In genomic region chr3:54756058-54756457, GRCm38 (mm10) we compare ENCODE assay signal across 8 mouse cellular contexts. TPM values are rescaled to one million over a fixed set of nuclear protein-coding genes. Genes with fewer than 3 reads are reported as not detected.
DNase-seq lines count a peak whose midpoint lies in the region; ATAC-seq lines count a peak whose summit lies in the region.

No protein-coding gene starts in this region.

- H3K4me3 ChIP-seq in forebrain, embryonic 10.5 days: peak overlapping the region; percentile 72
- H3K4me3 ChIP-seq in hindbrain, embryonic 16.5 days (ENCODE audit: low read length): peak overlapping the region; percentile 52
- H3K4me3 ChIP-seq in limb, embryonic 11.5 days (ENCODE audit: low read depth, low read length): peak overlapping the region; percentile 59
- H3K4me3 ChIP-seq in midbrain, embryonic 14.5 days (replicated peaks; ENCODE audit: low read depth, low read length): peak overlapping the region; percentile 57

- no peaks in the 10 kb centered on the region for H3K9me3 ChIP-seq in forebrain, embryonic 10.5 days
- no peaks in the 10 kb centered on the region for H3K9me3 ChIP-seq in hindbrain, embryonic 16.5 days (ENCODE audit: control insufficient read depth, low read length)
- H3K9me3 ChIP-seq in limb, embryonic 11.5 days (ENCODE audit: control insufficient read depth, low read length): no peaks in the 10 kb centered on the region
- no peaks in the 10 kb centered on the region for H3K9me3 ChIP-seq in midbrain, embryonic 14.5 days (ENCODE audit: control insufficient read depth, low read length)

- H3K36me3 ChIP-seq in forebrain, embryonic 10.5 days (replicated peaks): peaks cover 6% of the 10 kb centered on the region
- no peaks in the 10 kb centered on the region for H3K36me3 ChIP-seq in hindbrain, embryonic 16.5 days (ENCODE audit: control insufficient read depth, insufficient read depth, low read length)
- no peaks in the 10 kb centered on the region for H3K36me3 ChIP-seq in limb, embryonic 11.5 days (ENCODE audit: control insufficient read depth, insufficient read depth, low read length)
- H3K36me3 ChIP-seq in midbrain, embryonic 14.5 days (ENCODE audit: control insufficient read depth, insufficient read depth, low read length): peaks cover 5% of the 10 kb centered on the region

- WGBS in forebrain, embryonic 10.5 days: 2% methylated on average over 11 of the region's 11 CpGs
- WGBS in hindbrain, embryonic 16.5 days: 3% methylated on average over 11 of the region's 11 CpGs
- WGBS in limb, embryonic 11.5 days: under 1% methylated on average over 11 of the region's 11 CpGs
- 1% methylated on average over 11 of the region's 11 CpGs for WGBS in midbrain, embryonic 14.5 days

- no peak overlapping the region for H3K27ac ChIP-seq in forebrain, embryonic 10.5 days
- H3K27ac ChIP-seq in hindbrain, embryonic 16.5 days (ENCODE audit: low read depth, low read length): no peak overlapping the region
- no peak overlapping the region for H3K27ac ChIP-seq in limb, embryonic 11.5 days (replicated peaks; ENCODE audit: low read depth, low read length)
- H3K27ac ChIP-seq in midbrain, embryonic 14.5 days (replicated peaks; ENCODE audit: low read depth, low read length): no peak overlapping the region

- H3K9ac ChIP-seq in hindbrain, embryonic 16.5 days (ENCODE audit: low read depth, low read length): peak overlapping the region; percentile 86
- no peak overlapping the region for H3K9ac ChIP-seq in limb, embryonic 11.5 days (ENCODE audit: low read length)
- H3K9ac ChIP-seq in midbrain, embryonic 14.5 days (replicated peaks; ENCODE audit: low read length): peak overlapping the region; percentile 67; the same call in 1 of the 2 replicates

- H3K27me3 ChIP-seq in forebrain, embryonic 10.5 days (ENCODE audit: poor library complexity, severe bottlenecking): peaks cover 49% of the 10 kb centered on the region
- no peaks in the 10 kb centered on the region for H3K27me3 ChIP-seq in hindbrain, embryonic 16.5 days (replicated peaks; ENCODE audit: control insufficient read depth, insufficient read depth, low read length)
- no peaks in the 10 kb centered on the region for H3K27me3 ChIP-seq in limb, embryonic 11.5 days (ENCODE audit: control insufficient read depth, insufficient read depth, low read length)
- H3K27me3 ChIP-seq in midbrain, embryonic 14.5 days (ENCODE audit: control insufficient read depth, insufficient read depth, low read length): peaks cover 8% of the 10 kb centered on the region; the same call in 1 of the 2 replicates

- ATAC-seq in hindbrain, embryonic 16.5 days: peak; percentile 60; the same call in 1 of the 2 replicates
- ATAC-seq in limb, embryonic 11.5 days (ENCODE audit: insufficient number of reproducible peaks, low FRiP score, low TSS enrichment, low read depth): no peak
- no peak for ATAC-seq in midbrain, embryonic 14.5 days (ENCODE audit: low FRiP score, low TSS enrichment)

- peak overlapping the region; percentile 71 for H3K4me2 ChIP-seq in hindbrain, embryonic 16.5 days (ENCODE audit: low read length)
- H3K4me2 ChIP-seq in limb, embryonic 11.5 days (ENCODE audit: low read depth, severe bottlenecking): peak overlapping the region; percentile 98
- H3K4me2 ChIP-seq in midbrain, embryonic 14.5 days (ENCODE audit: low read length): peak overlapping the region; percentile 100

- peaks cover 24% of the 10 kb centered on the region for H3K4me1 ChIP-seq in forebrain, embryonic 10.5 days
- peaks cover 7% of the 10 kb centered on the region for H3K4me1 ChIP-seq in hindbrain, embryonic 16.5 days (ENCODE audit: control insufficient read depth, insufficient read depth, low read depth, low read length)
- 0 out of 2 replicates have a peak, but pooled peaks cover 4% of the 10 kb centered on the region for H3K4me1 ChIP-seq in limb, embryonic 11.5 days (ENCODE audit: control insufficient read depth, insufficient read depth, low read length)
- peaks cover 13% of the 10 kb centered on the region; the same call in 1 of the 2 replicates for H3K4me1 ChIP-seq in midbrain, embryonic 14.5 days (ENCODE audit: control insufficient read depth, insufficient read depth, low read length)

- peak; percentile 41 for DNase-seq in 3T3-L1 (ENCODE audit: low read depth, low spot score)
- peak; percentile 84 for DNase-seq in brain, adult 2 months (ENCODE audit: low read depth, low spot score)
- DNase-seq in forebrain, embryonic 10.5 days (ENCODE audit: extremely low spot score, low spot score): no peak
- DNase-seq in limb, embryonic 11.5 days (ENCODE audit: low spot score): peak; percentile 40
- peak; percentile 24 for DNase-seq in midbrain, embryonic 14.5 days
- no peak for DNase-seq in urinary bladder, postnatal 4 days (ENCODE audit: low spot score in 2 of 2)
- no peak for DNase-seq in spleen, postnatal 36 days (ENCODE audit: low spot score in 2 of 2)

RNA-seq across cellular contexts. Expression of gene Smad9, which starts 0.7 kb away (rescaled TPM):
- polyA plus RNA-seq in forebrain, embryonic 10.5 days (2016; fragmentation: Nextera tagmentation; extraction: Ambion mirVana): 0.09 TPM in 2 replicates
- 0.57 and 0.90 TPM in 2 replicates for polyA plus RNA-seq in hindbrain, embryonic 16.5 days (2015; fragmentation: Nextera tagmentation; extraction: Ambion mirVana)
- 0.37 and 0.52 TPM in 2 replicates for polyA plus RNA-seq in limb, embryonic 11.5 days (2014; fragmentation: Nextera tagmentation; extraction: Ambion mirVana)
- polyA plus RNA-seq in midbrain, embryonic 14.5 days (2014; fragmentation: Nextera tagmentation; extraction: Ambion mirVana): 0.30 and 0.43 TPM in 2 replicates

RNA-seq across cellular contexts. Expression of gene Alg5, which starts 20.7 kb away (rescaled TPM):
- polyA plus RNA-seq in forebrain, embryonic 10.5 days (2016; fragmentation: Nextera tagmentation; extraction: Ambion mirVana): 40.8 and 42.6 TPM in 2 replicates
- polyA plus RNA-seq in hindbrain, embryonic 16.5 days (2015; fragmentation: Nextera tagmentation; extraction: Ambion mirVana): 46.2 and 47.9 TPM in 2 replicates
- polyA plus RNA-seq in limb, embryonic 11.5 days (2014; fragmentation: Nextera tagmentation; extraction: Ambion mirVana): 36.0 and 37.5 TPM in 2 replicates
- polyA plus RNA-seq in midbrain, embryonic 14.5 days (2014; fragmentation: Nextera tagmentation; extraction: Ambion mirVana): 48.3 and 55.5 TPM in 2 replicates

RNA-seq across cellular contexts. Expression of gene Exosc8, which starts 20.9 kb away (rescaled TPM):
- 196 and 206 TPM in 2 replicates for polyA plus RNA-seq in forebrain, embryonic 10.5 days (2016; fragmentation: Nextera tagmentation; extraction: Ambion mirVana)
- polyA plus RNA-seq in hindbrain, embryonic 16.5 days (2015; fragmentation: Nextera tagmentation; extraction: Ambion mirVana): 69.9 and 71.6 TPM in 2 replicates
- 169 and 179 TPM in 2 replicates for polyA plus RNA-seq in limb, embryonic 11.5 days (2014; fragmentation: Nextera tagmentation; extraction: Ambion mirVana)
- 76.0 and 81.0 TPM in 2 replicates for polyA plus RNA-seq in midbrain, embryonic 14.5 days (2014; fragmentation: Nextera tagmentation; extraction: Ambion mirVana)

RNA-seq across cellular contexts. Expression of gene Gm21958, which starts 41.9 kb away (rescaled TPM):
- polyA plus RNA-seq in forebrain, embryonic 10.5 days (2016; fragmentation: Nextera tagmentation; extraction: Ambion mirVana): 0.47 TPM in 1 of 2 replicates, not detected in the other
- 0.43 TPM in 1 of 2 replicates, not detected in the other for polyA plus RNA-seq in hindbrain, embryonic 16.5 days (2015; fragmentation: Nextera tagmentation; extraction: Ambion mirVana)
- 1.6 TPM in 2 replicates for polyA plus RNA-seq in limb, embryonic 11.5 days (2014; fragmentation: Nextera tagmentation; extraction: Ambion mirVana)
- 0.73 and 1.1 TPM in 2 replicates for polyA plus RNA-seq in midbrain, embryonic 14.5 days (2014; fragmentation: Nextera tagmentation; extraction: Ambion mirVana)

RNA-seq across cellular contexts. Expression of gene Rfxap, which starts 51.5 kb away (rescaled TPM):
- 35.9 and 38.9 TPM in 2 replicates for polyA plus RNA-seq in forebrain, embryonic 10.5 days (2016; fragmentation: Nextera tagmentation; extraction: Ambion mirVana)
- 38.8 and 42.0 TPM in 2 replicates for polyA plus RNA-seq in hindbrain, embryonic 16.5 days (2015; fragmentation: Nextera tagmentation; extraction: Ambion mirVana)
- polyA plus RNA-seq in limb, embryonic 11.5 days (2014; fragmentation: Nextera tagmentation; extraction: Ambion mirVana): 49.1 and 57.9 TPM in 2 replicates
- 45.4 and 59.8 TPM in 2 replicates for polyA plus RNA-seq in midbrain, embryonic 14.5 days (2014; fragmentation: Nextera tagmentation; extraction: Ambion mirVana)

Comparison
In these comparisons a context has a peak if more than half of its experiments do, and no peak if none do; other contexts are left out.
1. DNase-seq: peak in 3T3-L1 (single experiment), brain, adult 2 months (single experiment), limb, embryonic 11.5 days (single experiment) and midbrain, embryonic 14.5 days (single experiment); none in forebrain, embryonic 10.5 days (single experiment), urinary bladder, postnatal 4 days (0 of 2) and spleen, postnatal 36 days (0 of 2).
2. Peak in every context shown above with its lines, with median percentiles within 50 percentile points of each other: H3K4me3 ChIP-seq and H3K4me2 ChIP-seq.